Mouse (Mus musculus): Measurements from ENCODE around the gene Trpv5.

DNA sequence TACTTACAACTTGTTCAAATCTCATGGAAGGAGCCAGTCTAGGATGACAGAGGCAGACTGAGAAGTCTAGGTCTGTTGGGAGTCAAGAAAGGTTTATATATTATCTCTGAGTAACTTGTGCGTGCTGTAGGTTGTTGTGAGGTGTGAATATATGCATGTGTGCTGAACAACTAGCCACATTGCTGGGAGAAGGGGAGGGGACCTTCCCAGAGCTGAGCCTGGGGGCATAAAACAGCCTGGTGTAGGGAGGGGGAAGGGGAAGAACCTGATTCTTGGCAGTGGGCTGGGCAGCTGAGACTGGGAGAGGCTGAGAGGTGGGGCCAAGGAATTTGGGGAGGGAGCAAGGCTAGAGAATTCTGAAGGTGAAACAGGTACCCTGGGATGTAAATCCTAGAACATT lies at the start of gene Trpv5:
- TF ChIP-seq POLR2A (IDR thresholded peaks at IDR 0.05; ENCODE audit: low read depth, low read length): no peak
- TF ChIP-seq ELF1 (IDR thresholded peaks at IDR 0.05; ENCODE audit: low read depth, low read length): no peak
- no peak for TF ChIP-seq MAZ (IDR thresholded peaks at IDR 0.05; ENCODE audit: low read depth, low read length)
- no peak for TF ChIP-seq BHLHE40 (IDR thresholded peaks at IDR 0.05; ENCODE audit: low read depth, low read length)
- TF ChIP-seq ZC3H11A (IDR thresholded peaks at IDR 0.05; ENCODE audit: low read depth, low read length): no peak
- TF ChIP-seq CTCF (conservative IDR thresholded peaks at IDR 0.05 in 1 of 2, IDR thresholded peaks at IDR 0.05 in 1 of 2; ENCODE audit: low read depth in 2 of 2, low read length in 2 of 2): no peak
- no peak for TF ChIP-seq MYC (IDR thresholded peaks at IDR 0.05; ENCODE audit: low read depth, low read length)
- TF ChIP-seq ZNF384 (IDR thresholded peaks at IDR 0.05; ENCODE audit: low read depth, low read length): no peak
- no peak for TF ChIP-seq GABPA (IDR thresholded peaks at IDR 0.05; ENCODE audit: insufficient replicate concordance, low read depth, low read length)
- no peak for TF ChIP-seq NELFE (IDR thresholded peaks at IDR 0.05; ENCODE audit: low read depth, low read length)
- TF ChIP-seq MEF2A (IDR thresholded peaks at IDR 0.05; ENCODE audit: borderline replicate concordance, low read depth, low read length): no peak
- TF ChIP-seq CHD2 (IDR thresholded peaks at IDR 0.05; ENCODE audit: low read length): no peak
- no peak for TF ChIP-seq MAX (IDR thresholded peaks at IDR 0.05; ENCODE audit: low read length)
- no peak for TF ChIP-seq RAD21 (IDR thresholded peaks at IDR 0.05; ENCODE audit: low read depth, low read length)

Measured in CH12.LX (cell line).